Mouse (Mus musculus) small intestine, adult 2 months (tissue): Measurements from ENCODE around the gene Ccdc152. TPM values are rescaled to one million over a fixed set of nuclear protein-coding genes. Genes with fewer than 3 reads are reported as not detected.

Experiments used
- H3K27ac ChIP-seq: fragments of 200-500 bp; 2 replicates; pipeline ENCODE4 v1.5.1; 2012; ENCODE audit warnings: low read depth, low read length, control low read depth, inconsistent platforms; ENCODE audit not compliant: insufficient read depth
- H3K27me3 ChIP-seq: fragments of 200-500 bp; 2 replicates; pipeline ENCODE4 v1.6.1; 2012; ENCODE audit warnings: mild to moderate bottlenecking, moderate library complexity, low read length, inconsistent platforms; ENCODE audit not compliant: control insufficient read depth, insufficient read depth
- H3K36me3 ChIP-seq: fragments of 200-500 bp; 2 replicates; pipeline ENCODE4 v1.6.1; 2012; ENCODE audit warnings: mild to moderate bottlenecking, low read length, control low read depth, inconsistent platforms; ENCODE audit not compliant: control insufficient read depth, insufficient read depth
- H3K4me1 ChIP-seq: fragments of 200-500 bp; 2 replicates; pipeline ENCODE4 v1.6.1; 2012; ENCODE audit warnings: low read length, inconsistent platforms, mixed read lengths; ENCODE audit not compliant: control insufficient read depth, insufficient read depth, insufficient read length
- H3K4me3 ChIP-seq: fragments of 200-500 bp; 2 replicates; pipeline ENCODE4 v1.5.1; 2012; ENCODE audit warnings: low read depth, mild to moderate bottlenecking, control low read depth, inconsistent platforms, low read length, moderate library complexity
- CTCF ChIP-seq: fragments of 200-500 bp; IDR thresholded peaks from 2 replicates; pipeline ENCODE4 v1.5.1; 2012; ENCODE audit warnings: low read depth, mild to moderate bottlenecking, control low read depth, inconsistent platforms, low read length, moderate library complexity, mixed read lengths; ENCODE audit not compliant: insufficient replicate concordance, insufficient read length; ENCODE audit errors: extremely low read depth
- POLR2A ChIP-seq: fragments of 200-500 bp; IDR thresholded peaks from 2 replicates; pipeline ENCODE4 v1.6.1; 2012; ENCODE audit warnings: low read depth, mild to moderate bottlenecking, control low read depth, inconsistent platforms, low read length, moderate library complexity
- WGBS: fragments of 180-500 bp; shearing (Covaris S2); methylation state at CpG from one replicate; pipeline ENCODE4 v1.1.7; 2018; 5-methylcytosine and 5-hydroxymethylcytosine counted together
- polyA plus RNA-seq: library from polyadenylated mRNA; depleted of rRNA; stranded (reverse); fragments of >200 nt; gene quantifications from 2 replicates; pipeline ENCODE4 v1.2.3, GENCODE M21; 2012

The Ccdc152 gene
- polyA plus RNA-seq, 1 experiment = 2.5 TPM

DNA sequence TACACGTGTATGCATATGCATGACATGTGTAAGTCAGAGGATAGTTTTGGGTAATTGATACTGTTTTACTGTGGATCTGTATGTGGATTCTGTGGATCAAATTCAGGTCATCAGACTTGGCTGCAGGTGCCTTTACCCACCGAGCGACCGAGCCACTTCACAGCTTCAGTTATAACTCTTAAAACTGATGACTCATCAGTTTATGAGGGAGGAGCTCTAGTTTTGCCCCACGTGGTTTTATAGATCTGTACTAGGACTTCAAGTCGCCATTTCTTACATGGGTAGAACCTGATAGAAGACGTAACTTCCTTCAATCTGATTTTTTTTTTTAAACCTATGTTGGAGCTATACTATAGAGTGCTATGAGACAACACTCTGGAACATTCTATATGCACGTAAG lies 5.7 kb downstream of the Ccdc152 start:
- Histone ChIP-seq H3K4me3 (no peak overlapping the region), H3K27me3 (no peaks in the 10 kb centered on the region), H3K4me1 (no peaks in the 10 kb centered on the region), H3K27ac (no peak overlapping the region), H3K36me3 (no peaks in the 10 kb centered on the region)
- TF ChIP-seq POLR2A (no peak), CTCF (no peak)
- 54% methylated on average over 8 of the region's 8 CpGs for WGBS

DNA sequence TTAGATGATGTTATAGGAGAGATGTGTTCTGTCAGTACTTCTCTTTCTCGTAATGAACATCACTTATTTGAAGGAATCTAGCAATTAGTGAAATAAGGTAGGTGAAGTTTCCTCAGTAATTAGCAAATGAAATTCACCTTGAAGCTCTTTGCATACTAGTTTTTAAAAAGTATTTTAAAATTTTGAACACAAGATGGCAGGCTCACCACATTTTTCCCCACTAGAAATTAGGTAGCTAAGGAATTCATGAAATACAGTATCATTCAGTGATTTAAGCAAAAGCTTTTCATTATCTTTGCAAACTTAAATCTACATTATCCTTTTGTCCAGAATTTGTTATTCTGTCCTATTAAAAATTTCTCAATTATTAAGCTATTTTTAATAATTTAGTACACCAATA lies 7.3 kb downstream of the Ccdc152 start:
- Histone ChIP-seq H3K27ac (no peak overlapping the region), H3K27me3 (no peaks in the 10 kb centered on the region), H3K4me1 (no peaks in the 10 kb centered on the region), H3K4me3 (no peak overlapping the region), H3K36me3 (no peaks in the 10 kb centered on the region)
- TF ChIP-seq CTCF = no peak
- no peak for TF ChIP-seq POLR2A
- WGBS = 81% methylated on average over 1 of the region's 1 CpGs

DNA sequence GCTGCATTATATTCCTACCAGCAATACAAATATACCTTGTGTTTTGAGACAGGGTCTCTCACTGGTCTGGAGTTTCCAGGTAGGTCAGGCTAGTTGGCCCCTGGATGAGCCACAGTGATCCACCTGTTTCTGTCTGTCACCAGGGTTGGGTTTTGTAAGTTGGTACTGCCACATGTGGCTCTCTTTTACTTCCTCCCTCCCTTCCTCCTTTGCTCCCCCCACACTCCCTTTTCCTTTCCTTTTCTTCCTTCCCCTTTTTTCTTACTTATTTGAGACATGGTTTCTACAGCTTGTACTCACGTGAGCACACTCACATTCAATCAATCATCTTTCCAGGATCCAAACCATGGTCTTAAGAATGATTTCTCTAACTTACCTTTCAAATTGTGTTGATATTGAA lies 9.8 kb downstream of the Ccdc152 start:
- Histone ChIP-seq H3K27ac (no peak overlapping the region), H3K4me3 (no peak overlapping the region), H3K36me3 (no peaks in the 10 kb centered on the region), H3K4me1 (no peaks in the 10 kb centered on the region), H3K27me3 (no peaks in the 10 kb centered on the region)
- WGBS = 76% methylated on average over 1 of the region's 1 CpGs
- TF ChIP-seq POLR2A (no peak), CTCF (no peak)

DNA sequence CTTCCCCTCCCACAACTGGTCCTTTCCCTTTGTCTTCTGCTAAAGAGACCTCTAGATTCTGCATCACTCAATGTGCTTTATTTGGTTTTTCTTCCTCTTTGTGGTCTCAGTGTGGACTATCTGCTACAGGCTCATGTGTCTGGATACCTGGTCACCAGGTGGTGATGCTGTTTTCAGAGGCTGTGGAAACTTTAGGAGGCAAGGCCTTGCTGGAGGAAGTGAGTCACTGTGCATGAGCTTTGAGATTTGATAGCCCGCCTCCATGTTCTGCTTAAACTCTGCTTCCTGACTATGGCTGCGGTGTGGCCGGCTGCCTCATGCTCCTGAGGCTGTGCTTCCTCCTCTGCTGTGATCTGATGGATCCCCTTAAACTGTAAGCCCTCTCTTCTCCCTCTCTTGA lies 12.9 kb downstream of the Ccdc152 start:
- 90% methylated on average over 3 of the region's 3 CpGs for WGBS
- no peak overlapping the region for H3K27ac ChIP-seq
- H3K36me3 ChIP-seq = 0 out of 2 replicates have a peak, but pooled peaks cover 2% of the 10 kb centered on the region
- H3K27me3 ChIP-seq = no peaks in the 10 kb centered on the region
- H3K4me1 ChIP-seq = no peaks in the 10 kb centered on the region
- H3K4me3 ChIP-seq = no peak overlapping the region
- no peak for TF ChIP-seq POLR2A
- no peak for TF ChIP-seq CTCF

DNA sequence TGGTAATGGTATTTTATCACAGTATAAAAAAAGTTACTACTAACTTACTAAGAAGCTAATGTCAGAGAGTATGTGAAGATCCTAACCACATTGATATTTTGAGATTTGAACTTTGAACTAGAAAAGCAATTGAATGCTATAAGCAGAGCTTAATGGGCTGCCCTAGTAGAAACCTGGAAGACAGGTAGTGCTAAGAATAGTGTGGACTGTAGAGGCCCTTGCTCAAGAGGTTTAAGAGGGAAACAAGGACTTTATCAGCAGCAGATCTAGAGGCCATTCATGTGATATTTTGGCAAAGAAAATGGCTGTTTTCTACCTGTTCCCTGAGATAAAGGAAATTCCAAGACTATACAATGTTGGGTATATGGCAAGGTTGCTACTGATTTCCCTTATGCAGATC lies 17.3 kb downstream of the Ccdc152 start:
- Histone ChIP-seq H3K4me3 (no peak overlapping the region), H3K4me1 (no peaks in the 10 kb centered on the region), H3K27ac (no peak overlapping the region), H3K27me3 (no peaks in the 10 kb centered on the region), H3K36me3 (0 out of 2 replicates have a peak, but pooled peaks cover 6% of the 10 kb centered on the region)
- TF ChIP-seq CTCF = no peak
- no peak for TF ChIP-seq POLR2A

DNA sequence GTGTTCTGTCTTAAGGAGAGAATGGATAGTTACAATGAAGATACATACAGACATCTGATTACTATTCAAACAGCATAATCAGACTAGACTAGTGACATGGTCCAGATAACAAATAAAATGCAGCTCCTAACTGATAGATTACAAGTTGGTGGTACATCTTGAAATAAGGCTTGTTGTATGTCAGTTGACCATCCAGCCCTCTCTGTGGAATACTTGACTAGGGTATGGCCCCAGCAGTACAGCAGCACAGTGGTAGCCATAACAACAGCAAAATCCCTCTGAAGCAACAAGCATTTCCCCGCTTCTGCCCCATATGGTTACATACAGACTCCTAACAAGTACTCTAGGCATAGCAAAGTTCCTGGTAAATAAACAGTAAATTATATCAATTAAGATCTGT lies 21.6 kb downstream of the Ccdc152 start:
- H3K36me3 ChIP-seq = peaks cover 26% of the 10 kb centered on the region
- no peaks in the 10 kb centered on the region for H3K4me1 ChIP-seq
- no peak overlapping the region for H3K4me3 ChIP-seq
- no peak overlapping the region for H3K27ac ChIP-seq
- TF ChIP-seq POLR2A (no peak), CTCF (no peak)
- no peaks in the 10 kb centered on the region for H3K27me3 ChIP-seq
- 100% methylated on average over 1 of the region's 1 CpGs for WGBS

DNA sequence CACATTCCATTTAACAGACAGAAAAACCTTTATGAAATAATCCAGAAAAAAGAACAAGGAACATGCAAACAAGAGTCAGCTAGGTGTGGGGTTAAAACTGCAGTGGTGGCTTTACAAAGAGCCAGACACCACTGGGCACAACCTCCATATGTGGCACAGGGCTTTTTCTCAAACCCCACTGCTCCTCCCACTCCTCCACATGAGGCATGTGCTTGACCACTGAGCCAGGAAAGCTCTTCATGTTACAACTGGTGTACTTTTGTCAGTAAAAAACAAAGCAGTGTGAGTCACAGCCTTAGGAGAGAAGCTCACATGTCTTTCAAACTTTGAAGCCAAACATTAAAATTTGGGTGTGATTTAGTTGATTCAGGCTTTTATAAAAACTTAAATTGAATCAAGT lies 22.1 kb downstream of the Ccdc152 start:
- no peak for TF ChIP-seq CTCF
- TF ChIP-seq POLR2A = no peak
- Histone ChIP-seq H3K4me1 (no peaks in the 10 kb centered on the region), H3K27me3 (no peaks in the 10 kb centered on the region), H3K27ac (no peak overlapping the region), H3K4me3 (no peak overlapping the region), H3K36me3 (peaks cover 28% of the 10 kb centered on the region)

DNA sequence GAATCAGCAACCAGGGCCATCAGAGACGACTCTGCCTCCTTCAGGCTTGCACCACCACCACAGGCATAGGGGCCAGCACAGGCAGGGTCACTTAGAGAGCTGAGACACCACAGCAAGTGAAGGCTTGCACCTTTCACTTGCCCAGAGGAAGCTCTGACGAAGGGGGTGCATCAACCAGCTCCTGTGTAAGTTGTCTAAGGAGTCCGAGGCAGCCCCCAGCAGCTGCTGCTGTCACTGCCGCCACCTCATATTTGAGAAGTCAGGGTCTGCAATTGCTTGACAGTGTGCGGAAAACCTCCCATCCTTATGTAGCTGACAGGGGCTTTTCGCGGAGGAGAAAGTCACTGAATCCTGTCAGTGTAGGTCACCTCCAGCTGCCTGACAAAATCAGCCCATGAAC lies 24.1 kb downstream of the Ccdc152 start:
- TF ChIP-seq CTCF (no peak), POLR2A (no peak)
- 87% methylated on average over 7 of the region's 7 CpGs for WGBS
- Histone ChIP-seq H3K27me3 (no peaks in the 10 kb centered on the region), H3K4me1 (no peaks in the 10 kb centered on the region), H3K4me3 (no peak overlapping the region), H3K36me3 (peaks cover 40% of the 10 kb centered on the region), H3K27ac (no peak overlapping the region)
